Mouse (Mus musculus) hindbrain, postnatal 0 days (tissue): ENCODE data around the gene Spock2. TPM values are rescaled to one million over a fixed set of nuclear protein-coding genes. Genes with fewer than 3 reads are reported as not detected.
A peak's percentile ranks its signal among the peaks of the same experiment; 100 is the strongest.
"Not testable (repeated sequence)": the region's sequence is repeated elsewhere in the genome, so short reads cannot be mapped to it uniquely, and the experiment has no call there.

ENCODE experiments used
- ATAC-seq: fragments of 200-750 bp; cut with Nextera tagmentation; 2 replicates; pipeline ENCODE4 v1.8.0; 2017; ENCODE audit warnings: mild to moderate bottlenecking, moderate TSS enrichment, moderate library complexity
- DNase-seq: peaks from one replicate; pipeline ENCODE4 v3.0.0-alpha.2; 2015; ENCODE audit warnings: low spot score
- H3K27ac ChIP-seq: fragments of 300-500 bp; sonication (generic); 2 replicates; pipeline ENCODE4 v1.5.1; 2014; ENCODE audit warnings: mild to moderate bottlenecking
- H3K27me3 ChIP-seq: fragments of 300-500 bp; sonication (generic); 2 replicates; pipeline ENCODE4 v1.6.1; 2014; ENCODE audit warnings: low read length, mixed read lengths; ENCODE audit not compliant: insufficient read depth
- H3K36me3 ChIP-seq: fragments of 300-500 bp; sonication (generic); 2 replicates; pipeline ENCODE4 v1.6.1; 2014; ENCODE audit warnings: low read length, mixed read lengths; ENCODE audit not compliant: insufficient read depth
- H3K4me1 ChIP-seq: fragments of 300-500 bp; sonication (generic); 2 replicates; pipeline ENCODE4 v1.6.1; 2014; ENCODE audit warnings: antibody characterized with exemption, low read length, mixed read lengths; ENCODE audit not compliant: insufficient read depth
- H3K4me2 ChIP-seq: fragments of 300-500 bp; sonication (generic); 2 replicates; pipeline ENCODE4 v1.6.1; 2014; ENCODE audit warnings: low read depth, mild to moderate bottlenecking, low read length, moderate library complexity, mixed read lengths
- H3K4me3 ChIP-seq: fragments of 300-500 bp; sonication (generic); 2 replicates; pipeline ENCODE4 v1.5.1; 2014; ENCODE audit warnings: low read length
- H3K9ac ChIP-seq: fragments of 300-500 bp; sonication (generic); replicated peaks from 2 replicates; pipeline ENCODE4 v1.6.1; 2014; ENCODE audit warnings: mild to moderate bottlenecking, low read length, moderate library complexity, mixed read lengths
- H3K9me3 ChIP-seq: fragments of 300-500 bp; sonication (generic); 2 replicates; pipeline ENCODE4 v1.6.1; 2016; ENCODE audit warnings: low read length, mixed read lengths
- CTCF ChIP-seq: IDR thresholded peaks from 2 replicates; pipeline ENCODE4 v1.5.1; 2016; ENCODE audit warnings: antibody characterized with exemption, control low read depth, low read depth
- WGBS: fragments of 180-500 bp; shearing (Covaris S2); extraction: QIAGEN DNeasy Blood & Tissue Kit; methylation state at CpG from one replicate; pipeline ENCODE4 v1.1.7; 2014; 5-methylcytosine and 5-hydroxymethylcytosine counted together
- polyA plus RNA-seq: library from polyadenylated mRNA; unstranded; fragments of >200 nt; fragmentation: Nextera tagmentation; extraction: Ambion mirVana; gene quantifications from 2 replicates; pipeline ENCODE4 v1.2.1, GENCODE M21; 2015
- total RNA-seq: library from RNA; depleted of rRNA; stranded (reverse); fragments of >200 nt; gene quantifications from 2 replicates; pipeline ENCODE4 v1.2.3, GENCODE M21; 2014

Spock2 gene
- total and polyA plus RNA-seq, 2 experiments from 2014 or later, result 106 to 297 TPM

- 30% methylated on average over 20 of the region's 22 CpGs for WGBS
Observed at GRCm38 (mm10) chr10:60125529-60126327, 19.7 kb downstream of the Spock2 start.

DNA sequence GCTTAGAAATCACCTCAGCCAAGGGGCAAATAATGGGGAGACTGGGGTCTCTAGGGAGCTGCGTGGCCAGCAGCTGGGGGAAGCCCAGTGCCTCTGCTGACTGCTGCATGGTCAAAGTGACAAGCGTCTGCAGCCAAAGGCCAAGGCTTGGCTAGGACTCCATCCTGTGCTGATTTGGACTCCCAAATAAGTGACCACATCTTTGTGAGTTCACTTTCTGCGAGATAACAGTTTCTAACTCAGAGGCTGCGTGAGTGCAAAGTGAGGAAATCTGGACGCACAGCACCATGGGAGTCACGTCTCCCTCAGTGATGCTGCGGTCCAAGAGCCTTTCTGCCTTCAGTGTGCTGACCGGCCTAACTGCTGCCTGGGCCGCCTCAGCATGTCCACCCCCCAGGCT lies 22.3 kb downstream of the Spock2 start:
- WGBS, result 83% methylated on average over 9 of the region's 9 CpGs
- Histone ChIP-seq H3K27ac (no peak overlapping the region), H3K27me3 (no peaks in the 10 kb centered on the region), H3K4me2 (no peak overlapping the region), H3K9ac (no peak overlapping the region), H3K36me3 (peaks cover 64% of the 10 kb centered on the region), H3K4me3 (no peak overlapping the region), H3K4me1 (no peaks in the 10 kb centered on the region), H3K9me3 (no peaks in the 10 kb centered on the region)
- no peak for DNase-seq
- TF ChIP-seq CTCF, result no peak
- ATAC-seq, result no peak

More at GRCm38 (mm10) chr10:60125529-60126327, 19.7 kb downstream of the Spock2 start:
- H3K4me3 ChIP-seq, result no peak overlapping the region
- H3K27ac ChIP-seq, result no peak overlapping the region
- no peak for TF ChIP-seq CTCF
- H3K36me3 ChIP-seq, result peaks cover 47% of the 10 kb centered on the region
- H3K4me1 ChIP-seq, result no peaks in the 10 kb centered on the region
- ATAC-seq (peak; percentile 16; the same call in 1 of the 2 replicates), DNase-seq (no peak)
- H3K4me2 ChIP-seq, result no peak overlapping the region
- H3K9me3 ChIP-seq, result no peaks in the 10 kb centered on the region
- H3K27me3 ChIP-seq, result no peaks in the 10 kb centered on the region
- no peak overlapping the region for H3K9ac ChIP-seq

DNA sequence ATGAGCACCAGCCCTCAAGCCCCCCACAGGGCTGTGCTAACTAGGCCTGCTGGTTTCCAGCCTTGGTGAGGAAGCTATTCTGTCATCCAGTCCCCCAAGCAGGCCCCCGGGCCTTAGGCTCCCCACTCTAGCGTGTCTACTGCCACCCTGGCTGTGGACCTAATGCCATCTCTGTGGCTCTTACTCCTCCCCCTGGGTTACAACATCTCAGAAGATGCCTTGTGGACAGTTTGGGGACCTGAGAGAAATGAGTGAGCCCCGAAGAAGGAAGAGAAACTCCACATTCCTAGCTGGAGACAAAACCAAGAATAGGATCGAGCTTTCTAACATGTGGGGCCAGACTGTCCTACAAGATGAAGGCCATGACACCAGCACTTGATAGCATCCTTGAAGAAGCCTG lies 24.5 kb downstream of the Spock2 start:
- Histone ChIP-seq H3K9me3 (no peaks in the 10 kb centered on the region), H3K4me2 (no peak overlapping the region), H3K4me1 (no peaks in the 10 kb centered on the region), H3K9ac (no peak overlapping the region), H3K4me3 (no peak overlapping the region), H3K27me3 (no peaks in the 10 kb centered on the region), H3K36me3 (peaks cover 55% of the 10 kb centered on the region), H3K27ac (no peak overlapping the region)
- WGBS, result 82% methylated on average over 4 of the region's 4 CpGs
- ATAC-seq (no peak), DNase-seq (no peak)
- no peak for TF ChIP-seq CTCF

- Histone ChIP-seq H3K4me2 (no peak overlapping the region), H3K9ac (no peak overlapping the region), H3K36me3 (peaks cover 34% of the 10 kb centered on the region), H3K9me3 (no peaks in the 10 kb centered on the region), H3K27me3 (no peaks in the 10 kb centered on the region), H3K4me1 (no peaks in the 10 kb centered on the region), H3K4me3 (no peak overlapping the region), H3K27ac (no peak overlapping the region)
- ATAC-seq (no peak), DNase-seq (no peak)
- no peak for TF ChIP-seq CTCF
- WGBS, result 45% methylated on average over 6 of the region's 6 CpGs
Observed at GRCm38 (mm10) chr10:60133501-60133900, 27.5 kb downstream of the Spock2 start.

GRCm38 (mm10) chr10:60134201-60134600 lies 28.2 kb downstream of the Spock2 start:
- Histone ChIP-seq H3K27ac (no peak overlapping the region), H3K4me3 (no peak overlapping the region), H3K36me3 (peaks cover 31% of the 10 kb centered on the region), H3K4me2 (no peak overlapping the region), H3K27me3 (no peaks in the 10 kb centered on the region), H3K4me1 (no peaks in the 10 kb centered on the region), H3K9me3 (no peaks in the 10 kb centered on the region), H3K9ac (no peak overlapping the region)
- DNase-seq, result no peak
- ATAC-seq, result no peak
- no peak for TF ChIP-seq CTCF
- 49% methylated on average over 9 of the region's 9 CpGs for WGBS

- H3K4me2 ChIP-seq, DNase-seq: not testable (repeated sequence)
Observed at GRCm38 (mm10) chr10:60136010-60136409, 30.0 kb downstream of the Spock2 start.

GRCm38 (mm10) chr10:60136935-60137334 lies 30.9 kb downstream of the Spock2 start:
- Histone ChIP-seq H3K27ac (no peak overlapping the region; the same call in 1 of the 2 replicates), H3K9ac (no peak overlapping the region), H3K36me3 (peaks cover 7% of the 10 kb centered on the region), H3K27me3 (no peaks in the 10 kb centered on the region), H3K4me2 (no peak overlapping the region), H3K9me3 (no peaks in the 10 kb centered on the region), H3K4me3 (no peak overlapping the region), H3K4me1 (no peaks in the 10 kb centered on the region)
- TF ChIP-seq CTCF, result no peak
- WGBS, result 62% methylated on average over 7 of the region's 7 CpGs
- no peak for ATAC-seq
- DNase-seq, result no peak

More at GRCm38 (mm10) chr10:60136010-60136409, 30.0 kb downstream of the Spock2 start:
- not testable (repeated sequence) for H3K9ac ChIP-seq, H3K27ac ChIP-seq, H3K9me3 ChIP-seq, H3K4me1 ChIP-seq, ATAC-seq, H3K27me3 ChIP-seq, H3K4me3 ChIP-seq
- H3K36me3 ChIP-seq, result peaks cover 15% of the 10 kb centered on the region
- 38% methylated on average over 1 of the region's 1 CpGs for WGBS
- TF ChIP-seq CTCF, result peak; percentile 42
